Comparison of ENCODE assay signal across 8 mouse cellular contexts in genomic region chr11:100738749-100739148, GRCm38 (mm10). TPM values are rescaled to one million over a fixed set of nuclear protein-coding genes. Genes with fewer than 3 reads are reported as not detected.
DNase-seq lines count a peak whose midpoint lies in the region; ATAC-seq and TF ChIP-seq lines count a peak whose summit lies in the region.

No protein-coding gene starts in this region.

- no peak for TF ChIP-seq RAD21 in CH12.LX (IDR thresholded peaks at IDR 0.05; ENCODE audit: low read depth, low read length)

- no peaks in the 10 kb centered on the region for H3K9me3 ChIP-seq in CH12.LX (replicated peaks; ENCODE audit: low read length)
- no peaks in the 10 kb centered on the region for H3K9me3 ChIP-seq in forebrain, embryonic 16.5 days (ENCODE audit: control insufficient read depth, low read length)
- no peaks in the 10 kb centered on the region for H3K9me3 ChIP-seq in liver, embryonic 15.5 days (replicated peaks)

- peaks cover 41% of the 10 kb centered on the region for H3K79me2 ChIP-seq in CH12.LX (replicated peaks; ENCODE audit: control insufficient read depth, extremely low read depth, insufficient read depth, poor library complexity, severe bottlenecking)

- H3K4me2 ChIP-seq in CH12.LX (ENCODE audit: insufficient read depth, low read depth, poor library complexity, severe bottlenecking): peak overlapping the region; percentile 12
- peak overlapping the region; percentile 59 for H3K4me2 ChIP-seq in forebrain, embryonic 16.5 days (ENCODE audit: low read length)
- H3K4me2 ChIP-seq in liver, embryonic 15.5 days: peak overlapping the region; percentile 81

- H3K27ac ChIP-seq in gastrocnemius, adult 2 months: peak overlapping the region; percentile 89
- no peak overlapping the region for H3K27ac ChIP-seq in CH12.LX (ENCODE audit: insufficient read depth, low read depth)
- no peak overlapping the region for H3K27ac ChIP-seq in forebrain, embryonic 16.5 days (ENCODE audit: low read length)
- H3K27ac ChIP-seq in liver, embryonic 15.5 days (replicated peaks): peak overlapping the region; percentile 84

- ATAC-seq in forebrain, embryonic 16.5 days: no peak
- ATAC-seq in liver, embryonic 15.5 days (ENCODE audit: insufficient read depth): no peak

- TF ChIP-seq CTCF in gastrocnemius, adult 2 months (IDR thresholded peaks at IDR 0.05): no peak
- no peak for TF ChIP-seq CTCF in CH12.LX (conservative IDR thresholded peaks at IDR 0.05 in 1 of 2, IDR thresholded peaks at IDR 0.05 in 1 of 2; ENCODE audit: low read depth in 2 of 2, low read length in 2 of 2)

- TF ChIP-seq EP300 in CH12.LX (IDR thresholded peaks at IDR 0.05; ENCODE audit: low read length): no peak

- no peaks in the 10 kb centered on the region for H3K27me3 ChIP-seq in CH12.LX (replicated peaks)
- no peaks in the 10 kb centered on the region for H3K27me3 ChIP-seq in forebrain, embryonic 16.5 days (replicated peaks; ENCODE audit: control insufficient read depth, insufficient read depth, low read length)
- no peaks in the 10 kb centered on the region for H3K27me3 ChIP-seq in liver, embryonic 15.5 days

- peaks cover 0 to 37% of the 10 kb centered on the region in 2 experiments for H3K36me3 ChIP-seq in CH12.LX (replicated peaks in 1 of 2; ENCODE audit: control insufficient read depth in 1 of 2, insufficient read depth in 1 of 2, low read length in 1 of 2)
- H3K36me3 ChIP-seq in forebrain, embryonic 16.5 days (ENCODE audit: control insufficient read depth, insufficient read depth): no peaks in the 10 kb centered on the region
- H3K36me3 ChIP-seq in liver, embryonic 15.5 days (replicated peaks): peaks cover 5% of the 10 kb centered on the region

- peaks cover 5 to 28% of the 10 kb centered on the region in 2 experiments for H3K4me1 ChIP-seq in CH12.LX (ENCODE audit: control insufficient read depth in 1 of 2, insufficient read depth in 2 of 2)
- H3K4me1 ChIP-seq in forebrain, embryonic 16.5 days (replicated peaks; ENCODE audit: control insufficient read depth, insufficient read depth, low read length): peaks cover 21% of the 10 kb centered on the region
- H3K4me1 ChIP-seq in liver, embryonic 15.5 days (replicated peaks): peaks cover 52% of the 10 kb centered on the region

- H3K9ac ChIP-seq in CH12.LX (ENCODE audit: insufficient read depth, low read depth): peak overlapping the region; percentile 50
- peak overlapping the region; percentile 68; the same call in 1 of the 2 replicates for H3K9ac ChIP-seq in forebrain, embryonic 16.5 days (replicated peaks; ENCODE audit: low read depth, low read length)
- peak overlapping the region; percentile 55 for H3K9ac ChIP-seq in liver, embryonic 15.5 days

- dilution Hi-C loops in CH12.LX (cut with MboI; ENCODE audit: extremely low pct_ligation_motif_present, extremely low pct_unique_long_range_greater_than_20kb, low sequenced_read_pairs): no loop called here

- no peak for DNase-seq in gastrocnemius, adult 2 months
- DNase-seq in gastrocnemius, postnatal 14 days: no peak
- DNase-seq in CH12.LX (ENCODE audit: extremely low read depth): no peak
- DNase-seq in frontal cortex, postnatal 14 days (ENCODE audit: low spot score in 2 of 2): no peak
- no peak for DNase-seq in right cerebral cortex, postnatal 14 days
- DNase-seq in lung, postnatal 10 days: no peak

- intact Hi-C loops in gastrocnemius, adult 2 months (cut with DNase I): no loop called here
- intact Hi-C loops in gastrocnemius, postnatal 14 days (cut with DNase I; ENCODE audit: low total_unique reads): no loop called here

- peak overlapping the region; percentile 92 for H3K4me3 ChIP-seq in gastrocnemius, adult 2 months
- H3K4me3 ChIP-seq in CH12.LX (replicated peaks in 1 of 3; ENCODE audit: low read depth in 2 of 3, low read length in 2 of 3, poor library complexity in 1 of 3): peak overlapping the region in 2 of 3 experiments; percentile 51 to 75
- peak overlapping the region; percentile 83 for H3K4me3 ChIP-seq in forebrain, embryonic 16.5 days (replicated peaks; ENCODE audit: low read length)
- H3K4me3 ChIP-seq in liver, embryonic 15.5 days (replicated peaks): peak overlapping the region; percentile 73

- WGBS in forebrain, embryonic 16.5 days: 12% methylated on average over 5 of the region's 5 CpGs
- 29% methylated on average over 5 of the region's 5 CpGs for WGBS in liver, embryonic 15.5 days (ENCODE audit: insufficient replicate concordance)

- in situ Hi-C loops in CH12.LX (cut with MboI; ENCODE audit: low pct_ligation_motif_present, low pct_unique_long_range_greater_than_20kb, low sequenced_read_pairs): no loop called here

- TF ChIP-seq POLR2A in CH12.LX (IDR thresholded peaks at IDR 0.05; ENCODE audit: low read depth, low read length): no peak

TF ChIP-seq in CH12.LX, 34 proteins besides CTCF, POLR2A, EP300 and RAD21:
- TF ChIP-seq ZNF384 (IDR thresholded peaks at IDR 0.05; ENCODE audit: low read depth, low read length) (peak; percentile 26; the same call in 1 of the 2 replicates), E2F4 (IDR thresholded peaks at IDR 0.05; ENCODE audit: insufficient replicate concordance, low read depth, low read length) (no peak)

RNA-seq across cellular contexts. Expression of gene Rab5c, which starts 0.7 kb away (rescaled TPM):
- 10 to 100 TPM; 37.6 to 40.9 TPM for total RNA-seq in gastrocnemius, adult 2 months (2021)
- total RNA-seq in gastrocnemius, postnatal 14 days (2021): 10 to 100 TPM; 49.1 to 49.4 TPM
- total RNA-seq in CH12.LX (2012; rRNA removed): 121 and 144 TPM in 2 replicates
- total RNA-seq in CH12.LX (2014; rRNA removed): 135 and 150 TPM in 2 replicates
- 144 and 156 TPM in 2 replicates for polyA plus RNA-seq in CH12.LX (2012; ENCODE audit: insufficient read length, low read depth)
- 37.6 and 38.9 TPM in 2 replicates for polyA plus RNA-seq in forebrain, embryonic 16.5 days (2015; fragmentation: Nextera tagmentation; extraction: Ambion mirVana)
- polyA plus RNA-seq in liver, embryonic 15.5 days (2015; fragmentation: Nextera tagmentation; extraction: Ambion mirVana): 19.2 and 20.2 TPM in 2 replicates

RNA-seq across cellular contexts. Expression of gene Kcnh4, which starts 21.0 kb away (rescaled TPM):
- not detected for total RNA-seq in gastrocnemius, adult 2 months (2021)
- not detected for total RNA-seq in gastrocnemius, postnatal 14 days (2021)
- total RNA-seq in CH12.LX (2012; rRNA removed) (1.8 and 2.2 TPM in 2 replicates), CH12.LX (2014; rRNA removed) (0.87 and 1.0 TPM in 2 replicates)
- 3.4 and 4.0 TPM in 2 replicates for polyA plus RNA-seq in CH12.LX (2012; ENCODE audit: insufficient read length, low read depth)
- 3.5 and 6.8 TPM in 2 replicates for polyA plus RNA-seq in forebrain, embryonic 16.5 days (2015; fragmentation: Nextera tagmentation; extraction: Ambion mirVana)
- polyA plus RNA-seq in liver, embryonic 15.5 days (2015; fragmentation: Nextera tagmentation; extraction: Ambion mirVana): not detected in 2 replicates

RNA-seq across cellular contexts. Expression of gene Hcrt, which starts 24.0 kb away (rescaled TPM):
- not detected for total RNA-seq in gastrocnemius, adult 2 months (2021)
- not detected for total RNA-seq in gastrocnemius, postnatal 14 days (2021)
- total RNA-seq in CH12.LX (2012; rRNA removed) (not detected in 2 replicates), CH12.LX (2014; rRNA removed) (not detected in 2 replicates)
- polyA plus RNA-seq in CH12.LX (2012; ENCODE audit: insufficient read length, low read depth): not detected in 2 replicates
- polyA plus RNA-seq in forebrain, embryonic 16.5 days (2015; fragmentation: Nextera tagmentation; extraction: Ambion mirVana): 0.92 TPM in 1 of 2 replicates, not detected in the other
- not detected in 2 replicates for polyA plus RNA-seq in liver, embryonic 15.5 days (2015; fragmentation: Nextera tagmentation; extraction: Ambion mirVana)

RNA-seq across cellular contexts. Expression of gene Hspb9, which starts 25.1 kb away (rescaled TPM):
- not detected for total RNA-seq in gastrocnemius, adult 2 months (2021)
- not detected for total RNA-seq in gastrocnemius, postnatal 14 days (2021)
- not detected in 2 replicates for total RNA-seq in CH12.LX (2012; rRNA removed)
- total RNA-seq in CH12.LX (2014; rRNA removed): not detected in 2 replicates
- polyA plus RNA-seq in CH12.LX (2012; ENCODE audit: insufficient read length, low read depth): 0.54 and 0.57 TPM in 2 replicates
- polyA plus RNA-seq in forebrain, embryonic 16.5 days (2015; fragmentation: Nextera tagmentation; extraction: Ambion mirVana): not detected in 2 replicates
- polyA plus RNA-seq in liver, embryonic 15.5 days (2015; fragmentation: Nextera tagmentation; extraction: Ambion mirVana): 0.24 TPM in 1 of 2 replicates, not detected in the other

RNA-seq across cellular contexts. Expression of gene Kat2a, which starts 26.5 kb away (rescaled TPM):
- 10 to 100 TPM; 11.9 to 12.1 TPM for total RNA-seq in gastrocnemius, adult 2 months (2021)
- total RNA-seq in gastrocnemius, postnatal 14 days (2021): 10 to 100 TPM; 11.2 to 12.5 TPM
- 30.7 and 34.2 TPM in 2 replicates for total RNA-seq in CH12.LX (2012; rRNA removed)
- total RNA-seq in CH12.LX (2014; rRNA removed): 25.3 and 27.2 TPM in 2 replicates
- polyA plus RNA-seq in CH12.LX (2012; ENCODE audit: insufficient read length, low read depth): 81.0 and 82.9 TPM in 2 replicates
- 57.6 and 57.8 TPM in 2 replicates for polyA plus RNA-seq in forebrain, embryonic 16.5 days (2015; fragmentation: Nextera tagmentation; extraction: Ambion mirVana)
- 13.2 and 14.1 TPM in 2 replicates for polyA plus RNA-seq in liver, embryonic 15.5 days (2015; fragmentation: Nextera tagmentation; extraction: Ambion mirVana)

Comparison
In these comparisons a context has a peak if more than half of its experiments do, and no peak if none do; other contexts are left out.
1. H3K27ac ChIP-seq: peak in gastrocnemius, adult 2 months (single experiment) and liver, embryonic 15.5 days (single experiment); none in CH12.LX (single experiment) and forebrain, embryonic 16.5 days (single experiment).
2. H3K4me2 ChIP-seq: peak in every context shown above with its lines; median percentile 81 in liver, embryonic 15.5 days; 59 in forebrain, embryonic 16.5 days; 12 in CH12.LX.
3. Peak in every context shown above with its lines, with median percentiles within 50 percentile points of each other: H3K4me3 ChIP-seq and H3K9ac ChIP-seq.